ENCODE assay signal across 8 mouse cellular contexts in genomic region chr19:47731931-47732330, GRCm38 (mm10). TPM values are rescaled to one million over a fixed set of nuclear protein-coding genes. Genes with fewer than 3 reads are reported as not detected.
DNase-seq lines count a peak whose midpoint lies in the region; ATAC-seq and TF ChIP-seq lines count a peak whose summit lies in the region.

No protein-coding gene starts in this region.

- peaks cover 15% of the 10 kb centered on the region for H3K4me1 ChIP-seq in G1E (ENCODE audit: insufficient read depth, low read depth, low read length)
- peaks cover 6% of the 10 kb centered on the region; the same call in 1 of the 2 replicates for H3K4me1 ChIP-seq in intestine, postnatal 0 days (replicated peaks; ENCODE audit: control insufficient read depth, insufficient read depth, low read length)
- peaks cover 27% of the 10 kb centered on the region for H3K4me1 ChIP-seq in liver, embryonic 13.5 days (replicated peaks)
- peaks cover 5% of the 10 kb centered on the region for H3K4me1 ChIP-seq in neural tube, embryonic 12.5 days

- H3K27me3 ChIP-seq in G1E (ENCODE audit: insufficient read depth, low read length) = no peaks in the 10 kb centered on the region
- H3K27me3 ChIP-seq in intestine, postnatal 0 days (replicated peaks; ENCODE audit: control insufficient read depth, insufficient read depth, low read length) = no peaks in the 10 kb centered on the region
- no peaks in the 10 kb centered on the region for H3K27me3 ChIP-seq in liver, embryonic 13.5 days
- H3K27me3 ChIP-seq in neural tube, embryonic 12.5 days (replicated peaks) = no peaks in the 10 kb centered on the region

- WGBS in intestine, postnatal 0 days = 3% methylated on average over 15 of the region's 15 CpGs
- WGBS in liver, embryonic 13.5 days (ENCODE audit: insufficient replicate concordance) = 5% methylated on average over 15 of the region's 15 CpGs
- 5% methylated on average over 14 of the region's 15 CpGs for whole genome bisulfite sequencing in neural tube, embryonic 12.5 days

- peak overlapping the region; percentile 62 for H3K4me2 ChIP-seq in intestine, postnatal 0 days (replicated peaks; ENCODE audit: low read depth)
- H3K4me2 ChIP-seq in liver, embryonic 13.5 days = peak overlapping the region; percentile 65
- peak overlapping the region; percentile 79 for H3K4me2 ChIP-seq in neural tube, embryonic 12.5 days (replicated peaks)

- peak overlapping the region; percentile 82 for H3K4me3 ChIP-seq in G1E (ENCODE audit: low read depth, low read length)
- H3K4me3 ChIP-seq in intestine, postnatal 0 days (ENCODE audit: low read depth, low read length) = peak overlapping the region; percentile 69
- peak overlapping the region; percentile 88 for H3K4me3 ChIP-seq in liver, embryonic 13.5 days (replicated peaks)
- H3K4me3 ChIP-seq in neural tube, embryonic 12.5 days = peak overlapping the region; percentile 76

- peak overlapping the region; percentile 59 for H3K9ac ChIP-seq in intestine, postnatal 0 days (ENCODE audit: low read depth, low read length)
- peak overlapping the region; percentile 85 for H3K9ac ChIP-seq in liver, embryonic 13.5 days
- peak overlapping the region; percentile 74 for H3K9ac ChIP-seq in neural tube, embryonic 12.5 days

- no peak for TF ChIP-seq CTCF in G1E (IDR thresholded peaks at IDR 0.05; ENCODE audit: low read depth, low read length)
- TF ChIP-seq CTCF in intestine, postnatal 0 days (IDR thresholded peaks at IDR 0.05; ENCODE audit: low read depth) = no peak

- H3K9me3 ChIP-seq in G1E (replicated peaks) = no peaks in the 10 kb centered on the region
- no peaks in the 10 kb centered on the region for H3K9me3 ChIP-seq in intestine, postnatal 0 days (ENCODE audit: control insufficient read depth)
- H3K9me3 ChIP-seq in liver, embryonic 13.5 days (replicated peaks) = no peaks in the 10 kb centered on the region
- no peaks in the 10 kb centered on the region for H3K9me3 ChIP-seq in neural tube, embryonic 12.5 days

- ATAC-seq in G1E (ENCODE audit: extremely low read depth, insufficient number of reproducible peaks, low FRiP score, poor library complexity, severe bottlenecking) = no peak
- ATAC-seq in intestine, postnatal 0 days = 0 out of 2 replicates have a peak, but pooled peaks have one; percentile 21
- ATAC-seq in liver, embryonic 13.5 days (ENCODE audit: low read depth) = peak; percentile 39
- peak; percentile 45 for ATAC-seq in neural tube, embryonic 12.5 days (ENCODE audit: low FRiP score, low read depth)

- peak overlapping the region; percentile 98 for H3K27ac ChIP-seq in intestine, postnatal 0 days (ENCODE audit: low read depth, low read length)
- peak overlapping the region; percentile 90 for H3K27ac ChIP-seq in liver, embryonic 13.5 days
- H3K27ac ChIP-seq in neural tube, embryonic 12.5 days = peak overlapping the region; percentile 90

- H3K36me3 ChIP-seq in G1E (replicated peaks) = peaks cover 41% of the 10 kb centered on the region
- H3K36me3 ChIP-seq in intestine, postnatal 0 days (ENCODE audit: control insufficient read depth, insufficient read depth) = peaks cover 39% of the 10 kb centered on the region
- peaks cover 38% of the 10 kb centered on the region for H3K36me3 ChIP-seq in liver, embryonic 13.5 days
- peaks cover 38% of the 10 kb centered on the region for H3K36me3 ChIP-seq in neural tube, embryonic 12.5 days

- DNase-seq in 3T3-L1 (ENCODE audit: low read depth, low spot score) (peak; percentile 79), G1E (ENCODE audit: low spot score) (peak; percentile 45)
- DNase-seq in cerebellum, postnatal 14 days = peak; percentile 74 to 89
- DNase-seq in gastrocnemius, adult 8-10 months (ENCODE audit: low spot score in 2 of 2) = peak; percentile 18 to 29
- DNase-seq in liver, embryonic 13.5 days = no peak
- peak; percentile 80 for DNase-seq in yolk sac, embryonic 10.5 days (ENCODE audit: low spot score)

RNA-seq across cellular contexts. Expression of gene Sfr1, which starts 0.4 kb away (rescaled TPM):
- 80.1 and 88.6 TPM in 2 replicates for total RNA-seq in G1E (2014; fragmentation: Nextera tagmentation)
- 151 and 187 TPM in 2 replicates for total RNA-seq in G1E (2017)
- 12.3 and 17.1 TPM in 2 replicates for polyA plus RNA-seq in G1E (2012)
- 10 to 100 TPM; 78.5 to 91.6 (median 81.7) TPM for total RNA-seq in gastrocnemius, adult 8-10 months (2022)
- 145 TPM in 2 replicates for polyA plus RNA-seq in intestine, postnatal 0 days (2015; fragmentation: Nextera tagmentation; extraction: Ambion mirVana)
- polyA plus RNA-seq in liver, embryonic 13.5 days (2015; fragmentation: Nextera tagmentation; extraction: Ambion mirVana) = 92.3 and 108 TPM in 2 replicates
- polyA plus RNA-seq in neural tube, embryonic 12.5 days (2016; fragmentation: Nextera tagmentation; extraction: Ambion mirVana) = 235 and 257 TPM in 2 replicates

RNA-seq across cellular contexts. Expression of gene Col17a1, which starts 40.0 kb away (rescaled TPM):
- total RNA-seq in G1E (2014; fragmentation: Nextera tagmentation) (not detected in 2 replicates), G1E (2017) (0.05 and 0.17 TPM in 2 replicates)
- not detected in 2 replicates for polyA plus RNA-seq in G1E (2012)
- total RNA-seq in gastrocnemius, adult 8-10 months (2022) = under 1 TPM in 1 of 4 experiments, not detected in 3; 0.04 TPM
- 0.30 and 0.34 TPM in 2 replicates for polyA plus RNA-seq in intestine, postnatal 0 days (2015; fragmentation: Nextera tagmentation; extraction: Ambion mirVana)
- polyA plus RNA-seq in liver, embryonic 13.5 days (2015; fragmentation: Nextera tagmentation; extraction: Ambion mirVana) = 0.22 and 0.27 TPM in 2 replicates
- polyA plus RNA-seq in neural tube, embryonic 12.5 days (2016; fragmentation: Nextera tagmentation; extraction: Ambion mirVana) = 0.43 and 0.56 TPM in 2 replicates
